Mouse (Mus musculus) bone marrow, adult 2 months (tissue): ENCODE results near the gene Fstl4.

Experiments
- CTCF ChIP-seq: fragments of 200-500 bp; IDR thresholded peaks from 2 replicates; pipeline ENCODE4 v1.5.1; 2011; ENCODE audit warnings: low read length, control low read depth; ENCODE audit not compliant: control insufficient read depth, insufficient read depth
- POLR2A ChIP-seq: fragments of 200-500 bp; IDR thresholded peaks from 2 replicates; pipeline ENCODE4 v1.6.1; 2011; ENCODE audit warnings: low read depth, mild to moderate bottlenecking, control low read depth, low read length, borderline replicate concordance; ENCODE audit not compliant: control insufficient read depth

DNA sequence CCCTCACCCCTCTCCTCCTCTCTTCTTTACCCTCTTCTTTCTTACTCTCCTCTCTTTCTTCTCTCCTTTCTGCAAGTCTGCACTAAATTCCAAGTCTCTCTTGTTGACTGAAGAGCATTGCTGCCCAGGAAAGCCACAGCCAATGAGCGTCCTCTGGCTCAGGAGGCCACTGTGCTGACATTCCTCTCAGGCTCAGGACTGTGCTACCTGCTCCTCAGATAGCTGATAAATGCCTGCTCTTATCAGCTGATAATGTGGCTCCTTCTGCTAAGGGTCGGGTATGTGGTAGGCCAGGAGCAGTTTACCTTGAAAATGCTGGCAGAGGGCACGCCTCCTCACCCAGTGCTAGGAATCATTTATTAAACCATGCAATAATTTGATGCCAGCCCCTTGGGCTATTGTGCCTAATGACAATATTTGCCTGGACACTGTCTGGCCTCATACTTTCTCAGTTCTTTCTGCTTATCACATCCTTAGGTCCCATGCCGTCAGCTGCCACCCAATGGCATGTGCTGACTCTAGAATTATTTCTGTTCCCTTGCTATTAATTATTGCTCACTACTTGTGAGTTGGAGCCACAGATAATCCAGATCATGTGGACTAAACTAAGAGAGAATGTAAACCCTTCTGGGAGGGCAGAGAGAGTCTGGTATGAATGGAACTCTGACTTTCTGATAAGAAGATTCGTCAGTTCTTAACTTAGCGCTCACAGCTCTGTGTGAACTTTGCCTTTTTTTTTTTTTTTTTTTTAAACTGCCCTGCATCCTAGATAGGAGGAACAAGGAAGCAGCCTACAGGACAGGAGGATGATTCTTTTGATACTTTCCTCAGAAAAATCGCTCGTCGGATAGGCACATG is 19.6 kb upstream of the Fstl4 start:
- no peak for TF ChIP-seq CTCF
- TF ChIP-seq POLR2A, result no peak
